Mouse (Mus musculus) bone marrow macrophage, adult 2 months (primary cell): ENCODE results near the gene Ppme1.

Experiments used
- CTCF ChIP-seq: IDR thresholded peaks from 2 replicates; pipeline ENCODE4 v1.5.1; 2012; ENCODE audit warnings: low read depth, mild to moderate bottlenecking, low read length, moderate library complexity
- POLR2A ChIP-seq: IDR thresholded peaks from 2 replicates; pipeline ENCODE4 v1.6.1; 2012; ENCODE audit warnings: mild to moderate bottlenecking, low read depth, low read length, borderline replicate concordance

GRCm38 (mm10) chr7:100317534-100317933 lies 54.6 kb downstream of the Ppme1 start:
- TF ChIP-seq CTCF, result no peak
- TF ChIP-seq POLR2A, result no peak
